Mouse (Mus musculus): ENCODE results near the gene Rai1.

Rai1 gene

GRCm38 (mm10) chr11:60247753-60248550 lies 143.1 kb downstream of the Rai1 start:
- DNase-seq (ENCODE audit: extremely low spot score, low spot score) = no peak
